Mouse (Mus musculus) telencephalon, adult 2 months (tissue): Measurements from ENCODE around the gene Grm2.
"Not testable (repeated sequence)": the region's sequence is repeated elsewhere in the genome, so short reads cannot be mapped to it uniquely, and the experiment has no call there.

Source experiments
- DNase-seq: peaks from one replicate; pipeline ENCODE4 v3.0.0-alpha.2; 2011; ENCODE audit warnings: low read depth, low spot score

The Grm2 gene

GRCm38 (mm10) chr9:106652720-106653119, 3.2 kb downstream of the Grm2 start:
- no peak for DNase-seq

- DNase-seq, result no peak
These were observed 8.7 kb downstream of the Grm2 start for GRCm38 (mm10) chr9:106647226-106647625.

GRCm38 (mm10) chr9:106645684-106646271, 10.1 kb downstream of the Grm2 start:
- DNase-seq, result no peak

- no peak for DNase-seq
These were observed 12.1 kb downstream of the Grm2 start for GRCm38 (mm10) chr9:106643787-106644186.

- no peak for DNase-seq
These were observed 12.8 kb downstream of the Grm2 start for GRCm38 (mm10) chr9:106643128-106643527.

GRCm38 (mm10) chr9:106641346-106641745, 14.5 kb downstream of the Grm2 start:
- DNase-seq, result no peak

- no peak for DNase-seq
These were observed 17.7 kb downstream of the Grm2 start for GRCm38 (mm10) chr9:106638154-106638553.

GRCm38 (mm10) chr9:106632185-106632584, 23.7 kb downstream of the Grm2 start:
- DNase-seq, result no peak

GRCm38 (mm10) chr9:106627796-106628195, 28.1 kb downstream of the Grm2 start:
- DNase-seq, result not testable (repeated sequence)

GRCm38 (mm10) chr9:106626282-106626681, 29.6 kb downstream of the Grm2 start, which contains the start of gene Iqcf6:
Gene Iqcf6 (plus strand): TSS chr9:106626582.
- no peak for DNase-seq

GRCm38 (mm10) chr9:106617496-106617895, 38.4 kb downstream of the Grm2 start:
- DNase-seq, result no peak

- DNase-seq, result no peak
These were observed 39.6 kb downstream of the Grm2 start for GRCm38 (mm10) chr9:106616306-106616705.

- DNase-seq, result no peak
These were observed 41.3 kb downstream of the Grm2 start for GRCm38 (mm10) chr9:106614616-106615015.

- DNase-seq, result no peak
These were observed 41.9 kb downstream of the Grm2 start for GRCm38 (mm10) chr9:106613951-106614350.

GRCm38 (mm10) chr9:106610727-106611126, 45.2 kb downstream of the Grm2 start:
- no peak for DNase-seq

- DNase-seq, result no peak
These were observed 55.3 kb downstream of the Grm2 start for GRCm38 (mm10) chr9:106600546-106600945.

GRCm38 (mm10) chr9:106598466-106598865, 57.4 kb downstream of the Grm2 start:
- no peak for DNase-seq

GRCm38 (mm10) chr9:106595836-106596235, 60.0 kb downstream of the Grm2 start:
- peak; percentile 74 for DNase-seq

- not testable (repeated sequence) for DNase-seq
These were observed 60.5 kb downstream of the Grm2 start for GRCm38 (mm10) chr9:106595402-106595801.
